Mouse (Mus musculus): ENCODE results near the gene Bbx. TPM values are rescaled to one million over a fixed set of nuclear protein-coding genes. Genes with fewer than 3 reads are reported as not detected.

Bbx gene
- polyA plus RNA-seq, 1 experiment: 9.4 TPM

GRCm38 (mm10) chr16:50272813-50273212 lies 159.4 kb downstream of the Bbx start:
- no peak for TF ChIP-seq CTCF (IDR thresholded peaks at IDR 0.05; ENCODE audit: borderline replicate concordance, extremely low read depth, insufficient read depth, insufficient read length)
- TF ChIP-seq POLR2A (IDR thresholded peaks at IDR 0.05; ENCODE audit: borderline replicate concordance, extremely low read depth, insufficient read depth, insufficient read length, poor library complexity, severe bottlenecking): no peak
- DNase-seq (ENCODE audit: low read depth): no peak

- DNase-seq (ENCODE audit: low read depth): no peak
- TF ChIP-seq CTCF (IDR thresholded peaks at IDR 0.05; ENCODE audit: borderline replicate concordance, extremely low read depth, insufficient read depth, insufficient read length) (no peak), POLR2A (IDR thresholded peaks at IDR 0.05; ENCODE audit: borderline replicate concordance, extremely low read depth, insufficient read depth, insufficient read length, poor library complexity, severe bottlenecking) (no peak)
Observed at GRCm38 (mm10) chr16:50262647-50263046, 169.5 kb downstream of the Bbx start.

- TF ChIP-seq POLR2A (IDR thresholded peaks at IDR 0.05; ENCODE audit: borderline replicate concordance, extremely low read depth, insufficient read depth, insufficient read length, poor library complexity, severe bottlenecking) (no peak), CTCF (IDR thresholded peaks at IDR 0.05; ENCODE audit: borderline replicate concordance, extremely low read depth, insufficient read depth, insufficient read length) (no peak)
Observed at GRCm38 (mm10) chr16:50262209-50262608, 170.0 kb downstream of the Bbx start.

GRCm38 (mm10) chr16:50261741-50262140 lies 170.4 kb downstream of the Bbx start:
- DNase-seq (ENCODE audit: low read depth): no peak
- no peak for TF ChIP-seq POLR2A (IDR thresholded peaks at IDR 0.05; ENCODE audit: borderline replicate concordance, extremely low read depth, insufficient read depth, insufficient read length, poor library complexity, severe bottlenecking)
- no peak for TF ChIP-seq CTCF (IDR thresholded peaks at IDR 0.05; ENCODE audit: borderline replicate concordance, extremely low read depth, insufficient read depth, insufficient read length)

More at GRCm38 (mm10) chr16:50262209-50262608, 170.0 kb downstream of the Bbx start:
- DNase-seq (ENCODE audit: low read depth): no peak

GRCm38 (mm10) chr16:50254522-50255159 lies 177.5 kb downstream of the Bbx start:
- DNase-seq (ENCODE audit: low read depth): peak; percentile 85
- peak; percentile 28; the same call in 1 of the 2 replicates for TF ChIP-seq CTCF (IDR thresholded peaks at IDR 0.05; ENCODE audit: borderline replicate concordance, extremely low read depth, insufficient read depth, insufficient read length)
- TF ChIP-seq POLR2A (IDR thresholded peaks at IDR 0.05; ENCODE audit: borderline replicate concordance, extremely low read depth, insufficient read depth, insufficient read length, poor library complexity, severe bottlenecking): no peak

DNA sequence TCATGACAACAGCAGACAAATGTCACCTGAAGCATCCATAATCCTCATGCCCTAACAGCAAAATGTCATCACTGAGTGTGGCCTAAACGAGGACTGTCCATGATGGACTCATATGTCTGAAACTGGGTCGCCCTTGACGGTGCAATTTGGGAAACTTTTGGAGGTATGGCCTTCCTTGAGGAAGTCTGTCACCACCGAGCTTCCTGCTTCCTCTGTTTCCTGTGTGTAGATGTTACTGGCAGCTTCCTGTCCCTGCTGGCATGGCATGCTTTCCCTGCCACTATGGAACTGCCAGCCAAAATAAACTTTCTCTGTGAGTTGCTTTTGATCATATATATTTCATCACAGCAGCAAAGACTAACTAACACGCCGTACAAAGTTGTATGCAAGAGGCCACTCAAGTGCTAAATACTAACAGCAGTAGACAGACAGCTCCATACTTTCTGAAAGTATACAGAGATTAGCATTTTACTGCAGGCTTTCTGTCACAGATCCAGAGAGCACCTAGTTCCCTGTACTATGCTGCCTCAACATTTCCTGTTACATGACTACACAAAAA lies 180.7 kb downstream of the Bbx start:
- DNase-seq (ENCODE audit: low read depth): no peak
- TF ChIP-seq POLR2A (IDR thresholded peaks at IDR 0.05; ENCODE audit: borderline replicate concordance, extremely low read depth, insufficient read depth, insufficient read length, poor library complexity, severe bottlenecking): no peak
- TF ChIP-seq CTCF (IDR thresholded peaks at IDR 0.05; ENCODE audit: borderline replicate concordance, extremely low read depth, insufficient read depth, insufficient read length): no peak

GRCm38 (mm10) chr16:50250469-50250868 lies 181.7 kb downstream of the Bbx start:
- DNase-seq (ENCODE audit: low read depth): peak; percentile 26
- TF ChIP-seq CTCF (IDR thresholded peaks at IDR 0.05; ENCODE audit: borderline replicate concordance, extremely low read depth, insufficient read depth, insufficient read length) (no peak), POLR2A (IDR thresholded peaks at IDR 0.05; ENCODE audit: borderline replicate concordance, extremely low read depth, insufficient read depth, insufficient read length, poor library complexity, severe bottlenecking) (no peak)

GRCm38 (mm10) chr16:50249036-50249435 lies 183.2 kb downstream of the Bbx start:
- no peak for TF ChIP-seq CTCF (IDR thresholded peaks at IDR 0.05; ENCODE audit: borderline replicate concordance, extremely low read depth, insufficient read depth, insufficient read length)
- no peak for TF ChIP-seq POLR2A (IDR thresholded peaks at IDR 0.05; ENCODE audit: borderline replicate concordance, extremely low read depth, insufficient read depth, insufficient read length, poor library complexity, severe bottlenecking)
- DNase-seq (ENCODE audit: low read depth): no peak

DNA sequence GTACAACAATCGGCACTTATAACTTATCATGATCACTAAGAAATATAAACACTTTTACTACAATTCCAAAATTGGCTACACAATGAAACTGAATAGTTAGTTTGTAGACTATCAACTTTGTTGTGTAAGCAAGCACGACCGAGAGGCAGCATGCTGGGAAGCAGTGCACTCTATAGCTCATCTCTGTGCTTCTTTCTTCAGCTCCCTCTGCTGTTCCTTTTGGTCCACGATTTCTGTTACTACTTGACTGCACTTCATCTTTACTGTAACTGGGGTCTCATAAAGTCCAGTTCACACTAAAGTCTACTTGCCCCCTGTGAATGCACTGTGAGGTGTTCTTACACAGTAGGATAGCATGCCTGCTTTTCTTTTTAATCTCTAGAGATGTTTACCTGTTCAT lies 189.7 kb downstream of the Bbx start:
- DNase-seq (ENCODE audit: low read depth): peak; percentile 30

GRCm38 (mm10) chr16:50241604-50242003 lies 190.6 kb downstream of the Bbx start:
- no peak for DNase-seq (ENCODE audit: low read depth)
- no peak for TF ChIP-seq POLR2A (IDR thresholded peaks at IDR 0.05; ENCODE audit: borderline replicate concordance, extremely low read depth, insufficient read depth, insufficient read length, poor library complexity, severe bottlenecking)
- TF ChIP-seq CTCF (IDR thresholded peaks at IDR 0.05; ENCODE audit: borderline replicate concordance, extremely low read depth, insufficient read depth, insufficient read length): no peak

More for the DNA sequence above, 189.7 kb downstream of the Bbx start:
- TF ChIP-seq POLR2A (IDR thresholded peaks at IDR 0.05; ENCODE audit: borderline replicate concordance, extremely low read depth, insufficient read depth, insufficient read length, poor library complexity, severe bottlenecking): no peak
- TF ChIP-seq CTCF (IDR thresholded peaks at IDR 0.05; ENCODE audit: borderline replicate concordance, extremely low read depth, insufficient read depth, insufficient read length): peak; percentile 14; the same call in 1 of the 2 replicates

DNA sequence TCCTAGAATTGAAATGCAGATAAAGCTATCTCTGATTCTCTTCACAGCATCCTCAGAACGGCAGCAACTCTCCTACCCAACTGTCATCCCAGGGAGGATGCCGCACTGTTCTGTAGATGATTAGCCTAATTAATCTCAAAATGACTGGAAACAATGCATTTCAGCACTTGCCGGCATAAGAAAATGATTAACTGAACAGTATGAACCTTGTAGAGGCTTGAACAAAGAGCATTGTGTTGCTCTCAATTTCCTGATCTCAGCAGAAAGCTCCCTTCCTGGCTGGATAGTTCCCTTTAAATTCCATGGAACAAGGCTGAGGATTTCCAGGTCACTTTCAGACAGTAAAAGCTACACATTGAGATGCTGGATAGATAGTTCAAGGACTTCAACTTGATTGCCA lies 197.0 kb downstream of the Bbx start:
- TF ChIP-seq CTCF (IDR thresholded peaks at IDR 0.05; ENCODE audit: borderline replicate concordance, extremely low read depth, insufficient read depth, insufficient read length): no peak
- TF ChIP-seq POLR2A (IDR thresholded peaks at IDR 0.05; ENCODE audit: borderline replicate concordance, extremely low read depth, insufficient read depth, insufficient read length, poor library complexity, severe bottlenecking): no peak
- no peak for DNase-seq (ENCODE audit: low read depth)

DNA sequence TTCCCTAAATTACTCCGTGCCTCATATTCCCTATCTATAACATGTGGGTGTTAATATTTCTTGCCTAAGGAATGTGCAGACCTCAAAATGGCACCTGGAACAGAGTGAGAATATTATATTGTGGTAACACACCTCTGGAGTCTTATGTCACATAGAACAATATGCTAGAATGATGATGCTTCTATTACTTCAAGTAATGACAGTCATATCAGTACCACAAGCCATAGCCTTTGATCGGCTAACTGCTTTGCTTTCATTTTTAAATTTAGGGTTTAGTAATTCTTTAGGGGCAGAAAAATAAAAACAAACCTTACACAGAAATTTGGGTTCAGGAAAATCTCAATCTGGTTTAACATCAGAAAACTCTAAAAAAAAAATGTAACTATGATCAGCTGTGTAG lies 201.6 kb downstream of the Bbx start:
- DNase-seq (ENCODE audit: low read depth): no peak
- TF ChIP-seq CTCF (IDR thresholded peaks at IDR 0.05; ENCODE audit: borderline replicate concordance, extremely low read depth, insufficient read depth, insufficient read length): no peak
- no peak for TF ChIP-seq POLR2A (IDR thresholded peaks at IDR 0.05; ENCODE audit: borderline replicate concordance, extremely low read depth, insufficient read depth, insufficient read length, poor library complexity, severe bottlenecking)
